Mouse (Mus musculus) R1 (cell line): ENCODE results near the gene Htatip2.

Experiments
- DNase-seq: peaks from one replicate; pipeline ENCODE4 v3.0.0-alpha.2; 2018; ENCODE audit warnings: low read depth, low spot score

Htatip2 gene

DNA sequence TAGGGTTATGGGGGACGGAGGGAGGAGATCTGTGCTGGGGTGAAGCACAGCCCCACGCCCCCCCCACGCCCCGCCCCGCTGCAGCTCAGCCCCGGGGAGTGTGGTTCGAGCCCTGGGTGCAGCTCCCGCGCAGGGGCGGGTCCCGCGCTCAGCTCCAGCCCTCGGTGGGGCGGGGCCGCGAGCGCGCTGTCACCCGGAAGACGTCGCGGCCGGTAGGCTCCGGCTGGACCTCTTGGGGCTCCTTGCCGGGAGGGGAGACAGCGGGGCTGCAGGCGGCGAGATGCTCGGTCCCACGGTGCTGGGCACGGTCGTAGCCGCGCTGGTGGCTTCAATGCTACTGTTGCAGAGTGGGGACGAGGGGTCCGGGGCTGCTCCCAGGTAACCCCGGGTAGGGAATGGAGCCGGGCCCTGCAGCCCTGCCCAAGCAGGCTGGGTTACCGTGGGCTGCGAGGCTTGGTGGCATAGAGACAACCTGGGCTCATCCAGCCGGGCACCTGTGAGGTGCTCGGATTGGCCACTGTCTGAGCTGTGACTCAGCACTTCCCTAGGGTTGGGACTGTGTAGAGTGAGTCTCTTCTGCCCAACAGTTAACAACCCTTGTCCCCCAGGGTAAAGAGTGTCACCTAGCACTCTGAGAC, at the start of gene Htatip2:
Gene Htatip2, plus strand, starts transcription at position 182 of the 638 bp plus-strand sequence.
- DNase-seq, result peak; percentile 56

DNA sequence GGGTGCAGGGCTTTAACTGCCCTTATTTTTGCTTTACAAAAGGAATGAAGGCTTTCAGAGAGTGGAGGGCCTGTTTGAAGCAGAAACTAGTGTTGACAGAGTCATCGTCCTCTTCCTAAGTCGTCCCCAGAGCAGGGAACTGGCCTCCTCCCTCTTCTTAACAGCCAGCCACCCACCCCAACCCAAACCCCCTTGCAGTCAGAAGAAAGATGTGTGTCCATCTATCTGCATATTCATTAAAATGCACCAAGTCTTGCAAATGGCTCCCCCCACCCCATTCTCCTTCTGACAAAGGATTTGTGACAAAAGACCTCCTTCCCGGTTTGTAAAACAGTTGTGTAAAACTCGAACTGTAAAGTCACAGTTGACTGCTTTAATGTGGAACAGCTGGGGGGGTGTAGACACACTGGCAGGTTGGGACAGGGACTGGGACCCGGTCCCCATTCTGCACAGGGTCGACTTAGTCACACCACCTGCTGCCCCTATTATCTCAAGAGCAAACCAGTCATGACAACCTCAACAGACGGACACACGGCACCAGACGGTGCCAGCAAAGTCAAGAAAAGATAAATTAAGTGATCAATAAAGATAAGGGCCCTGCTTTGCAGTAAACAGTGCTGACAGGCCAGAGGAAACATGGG, 49.4 kb upstream of the Htatip2 start:
- peak; percentile 34 for DNase-seq

DNA sequence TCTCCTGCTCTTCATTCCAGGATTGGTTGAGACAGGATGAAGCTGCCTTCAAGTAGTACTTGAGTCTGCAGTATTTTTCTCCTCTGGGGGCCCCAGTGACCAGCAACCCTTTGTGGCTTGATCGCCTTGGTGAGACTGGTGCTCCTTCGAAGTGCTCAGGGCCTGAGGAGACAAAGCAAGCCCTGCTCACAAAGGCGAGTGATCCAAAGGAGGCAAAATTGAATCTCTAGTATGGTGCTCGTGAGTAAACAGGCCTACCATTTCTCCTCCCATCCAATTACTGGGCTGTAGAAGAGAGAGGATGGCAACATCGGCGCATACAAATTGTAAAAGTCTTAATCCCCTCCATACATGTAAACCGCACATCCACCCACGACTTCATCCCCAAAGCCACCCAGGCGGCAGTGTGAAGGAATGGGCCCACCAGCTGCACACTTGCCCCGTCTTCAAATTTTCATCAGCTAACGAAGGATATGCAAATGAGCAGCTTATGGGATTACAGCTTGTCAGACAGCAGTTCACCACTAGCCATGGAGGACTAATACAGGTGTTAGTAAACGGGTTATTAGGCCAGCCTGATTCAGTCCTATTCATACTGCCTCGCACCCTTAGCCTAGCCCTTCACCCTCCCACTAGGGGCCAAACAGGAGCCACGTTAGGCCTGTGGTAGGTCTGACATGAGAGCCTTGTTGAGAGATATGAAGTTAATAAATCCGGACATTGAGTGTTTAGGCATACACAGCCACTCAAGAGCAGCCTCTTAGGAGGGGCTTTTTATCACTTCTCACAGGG, 40.8 kb upstream of the Htatip2 start:
- DNase-seq, result no peak

DNA sequence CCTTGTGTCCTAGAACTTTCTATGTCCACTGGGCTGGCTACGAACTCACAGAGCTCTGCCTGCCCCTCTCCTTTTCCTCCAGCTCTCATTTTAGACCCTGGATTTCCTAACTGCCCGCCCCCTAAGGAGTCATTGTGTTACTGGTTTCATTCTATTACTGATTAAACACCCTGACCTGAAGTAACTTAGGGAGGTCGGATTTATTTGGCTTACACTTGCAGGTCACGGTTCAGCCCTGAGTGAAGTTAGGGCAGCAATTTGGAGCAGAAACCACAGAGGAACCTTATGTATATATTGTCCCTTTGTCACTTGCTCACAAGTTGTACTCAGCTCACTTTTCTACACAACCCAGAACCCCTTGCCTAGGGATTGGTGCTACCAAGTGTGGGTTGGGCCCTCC, 24.6 kb upstream of the Htatip2 start:
- DNase-seq, result no peak

DNA sequence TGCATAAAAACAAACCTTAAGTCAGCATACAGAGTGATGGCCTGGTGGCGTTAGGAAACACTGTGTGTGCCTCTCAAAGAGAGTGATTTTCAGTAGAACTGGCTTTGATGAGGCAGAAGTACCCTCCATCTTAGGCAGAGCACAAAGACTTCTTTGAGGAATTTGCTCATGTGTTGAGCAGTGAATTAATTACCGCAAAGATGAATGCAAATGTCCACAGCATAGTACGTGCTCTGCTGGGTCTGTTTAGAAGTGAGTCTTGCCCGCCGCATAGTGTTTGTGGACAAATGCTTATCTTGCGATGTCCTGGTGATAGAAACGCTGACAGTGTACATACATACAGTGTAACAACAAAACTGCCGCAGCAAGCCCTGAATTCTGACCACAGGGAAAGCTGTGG, 19.5 kb upstream of the Htatip2 start:
- no peak for DNase-seq

DNA sequence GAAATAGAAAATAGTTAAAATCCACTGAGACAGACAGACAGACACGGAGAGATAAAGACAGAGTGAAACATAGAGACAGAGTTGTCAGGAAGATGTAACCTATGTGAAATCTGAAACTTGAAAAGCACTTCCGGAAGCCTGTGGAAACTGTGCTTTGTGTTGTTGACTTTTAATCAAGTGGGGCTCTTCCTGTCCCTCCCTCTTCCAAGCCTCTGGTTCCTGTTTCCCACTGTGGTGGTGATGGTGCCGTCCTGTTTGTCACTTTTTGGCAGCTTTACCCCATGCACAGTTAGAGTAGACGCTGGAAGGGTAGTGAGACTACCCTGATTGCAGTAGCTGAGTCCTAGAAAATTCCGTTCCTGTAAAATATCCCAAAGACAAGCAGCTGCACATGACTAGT, 17.4 kb upstream of the Htatip2 start:
- peak; percentile 71 for DNase-seq

DNA sequence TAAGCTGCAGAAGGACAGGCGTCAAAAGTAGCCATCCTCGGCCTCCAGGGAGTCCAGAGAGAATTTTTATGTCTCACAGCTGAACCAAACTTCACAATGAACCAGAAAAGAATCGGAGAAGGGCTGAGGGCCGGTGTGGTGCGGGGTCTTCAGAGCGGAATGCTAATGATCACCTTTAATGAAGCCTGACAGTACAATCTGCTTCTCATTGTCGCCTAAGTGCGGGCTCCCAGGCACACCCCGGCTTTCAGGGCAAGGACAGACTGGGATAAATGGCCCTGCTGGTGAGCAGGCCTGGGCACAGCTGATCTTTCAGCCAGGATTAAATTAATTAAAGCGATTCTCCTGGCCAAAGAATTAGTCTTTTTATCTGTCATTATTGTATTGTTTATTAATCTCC, 17.0 kb upstream of the Htatip2 start:
- no peak for DNase-seq

DNA sequence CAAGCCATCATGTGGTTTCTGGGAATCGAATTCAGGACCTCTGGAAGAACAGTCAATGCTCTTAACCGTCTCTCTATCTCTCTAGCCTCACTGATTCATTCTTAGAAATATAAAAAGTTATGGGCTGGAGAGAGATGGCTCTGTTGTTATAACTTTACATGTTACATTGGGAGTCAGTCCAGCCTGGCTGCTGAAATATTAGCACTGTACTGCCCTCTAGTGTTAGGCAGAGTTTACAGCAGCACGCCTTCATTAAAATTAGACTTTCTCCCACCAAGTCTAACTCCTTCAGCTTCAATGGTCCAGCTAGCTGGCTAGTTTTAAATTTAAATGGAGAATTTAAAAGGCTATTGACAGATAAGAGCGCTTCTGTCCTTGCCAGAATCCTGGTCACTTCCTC, 7.8 kb upstream of the Htatip2 start:
- peak; percentile 57 for DNase-seq

DNA sequence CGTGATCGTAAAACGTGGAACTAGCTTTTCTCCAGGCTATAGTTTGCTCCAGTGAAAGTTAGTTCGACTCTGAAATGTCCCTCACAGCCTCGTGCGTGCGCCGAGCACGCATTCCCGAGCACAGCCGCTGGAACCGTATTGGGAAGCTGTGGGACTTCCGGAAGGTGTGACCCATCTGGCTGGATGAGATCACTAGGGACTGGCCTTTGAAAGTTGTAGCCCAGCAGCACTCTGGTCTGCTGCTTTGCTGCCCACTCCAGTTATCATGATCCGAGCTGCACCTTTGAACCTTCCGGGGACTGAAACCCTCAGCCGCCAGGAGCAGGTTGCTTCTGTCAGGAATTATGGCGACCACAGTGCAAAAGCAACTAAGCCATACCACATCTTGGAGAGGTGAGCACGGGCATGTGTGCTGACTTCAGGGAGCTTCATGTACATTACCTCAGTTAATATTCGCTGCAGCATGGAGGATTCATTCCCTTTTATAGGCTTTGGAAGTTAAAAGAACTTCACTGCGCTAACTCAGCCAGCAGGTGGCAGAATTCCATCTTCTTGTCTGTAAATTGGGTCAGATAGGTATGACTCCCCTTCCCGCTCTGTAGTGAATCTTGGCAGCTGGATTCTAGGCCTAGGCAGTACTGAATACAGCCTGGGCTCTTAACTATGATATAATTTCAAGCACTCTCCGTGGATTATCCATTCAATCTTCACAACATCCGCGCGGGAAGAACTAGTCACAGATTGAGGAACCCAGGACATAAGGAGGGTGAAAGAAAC, 6.0 kb upstream of the Htatip2 start:
- DNase-seq, result peak; percentile 86

DNA sequence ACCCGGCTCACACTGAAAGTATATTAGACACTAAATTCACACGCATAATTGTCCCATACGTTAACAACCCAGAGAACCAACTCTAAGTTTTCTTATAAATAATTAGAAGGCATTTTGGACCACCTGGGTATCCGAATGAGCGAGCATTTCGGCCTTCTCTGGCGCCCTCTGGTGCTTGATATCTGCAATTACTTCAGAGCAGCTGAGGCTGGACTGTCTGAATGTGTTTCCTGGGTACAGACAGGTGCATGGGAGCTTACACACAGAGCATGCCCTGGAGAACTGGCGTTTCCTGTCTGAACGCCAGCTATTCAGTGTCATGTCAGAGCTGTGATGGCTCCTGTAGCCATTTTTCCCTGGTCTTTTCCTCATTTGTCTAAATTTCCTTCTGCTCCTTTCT, 4.1 kb upstream of the Htatip2 start:
- peak; percentile 75 for DNase-seq

DNA sequence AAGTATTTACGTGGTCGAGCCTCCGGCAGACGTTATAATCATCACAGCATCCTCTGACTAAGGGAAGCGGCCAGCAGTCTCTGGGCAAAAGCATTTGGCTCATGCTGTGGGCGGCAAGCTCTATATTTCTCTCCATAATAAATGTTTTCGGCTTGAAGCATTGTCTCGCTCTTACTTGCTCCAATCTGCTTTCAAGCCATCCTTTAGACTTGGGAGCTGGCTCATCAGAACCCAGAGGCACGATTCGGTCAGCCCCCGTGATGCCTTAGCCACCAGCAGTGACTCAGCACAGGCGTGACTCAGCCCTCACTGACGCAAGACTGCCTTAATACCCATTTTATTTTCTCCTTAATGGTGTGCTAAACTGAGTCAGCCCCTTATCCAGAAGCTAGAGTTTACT, 3.7 kb downstream of the Htatip2 start:
- peak; percentile 61 for DNase-seq

DNA sequence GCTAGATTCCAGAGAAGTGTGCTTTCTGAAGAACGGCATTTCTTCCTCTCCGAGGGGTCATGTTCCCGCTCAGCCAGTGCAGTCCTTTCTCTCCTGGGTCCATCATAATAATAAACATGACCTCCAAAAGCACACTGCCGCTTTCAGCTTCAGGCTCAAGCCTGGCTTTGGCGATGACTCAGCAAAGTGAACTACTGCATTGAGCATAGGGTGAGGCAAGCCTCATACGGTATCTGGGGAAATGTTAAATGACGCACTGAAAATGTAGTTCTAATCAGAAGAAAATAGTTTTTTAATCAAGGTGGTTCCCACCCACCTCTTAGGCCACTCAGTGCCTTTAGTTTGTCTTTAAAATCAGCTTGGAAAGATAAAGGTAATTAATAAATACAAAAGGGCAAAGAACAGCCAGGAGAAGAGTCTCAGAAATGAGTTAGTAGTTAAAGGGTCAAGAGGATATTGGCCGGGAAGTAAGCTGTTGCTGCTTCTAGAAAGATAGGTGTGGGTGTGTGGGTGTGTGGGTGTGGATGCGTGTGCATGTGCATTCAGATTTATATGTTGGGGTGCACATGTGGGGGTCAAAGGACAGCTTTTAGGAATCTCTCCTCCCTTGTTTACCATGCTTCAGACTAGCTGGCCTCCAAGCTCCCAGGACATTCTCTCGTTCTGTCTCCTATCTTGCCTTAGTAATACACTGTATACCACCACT, 5.2 kb downstream of the Htatip2 start:
- DNase-seq, result peak; percentile 66

DNA sequence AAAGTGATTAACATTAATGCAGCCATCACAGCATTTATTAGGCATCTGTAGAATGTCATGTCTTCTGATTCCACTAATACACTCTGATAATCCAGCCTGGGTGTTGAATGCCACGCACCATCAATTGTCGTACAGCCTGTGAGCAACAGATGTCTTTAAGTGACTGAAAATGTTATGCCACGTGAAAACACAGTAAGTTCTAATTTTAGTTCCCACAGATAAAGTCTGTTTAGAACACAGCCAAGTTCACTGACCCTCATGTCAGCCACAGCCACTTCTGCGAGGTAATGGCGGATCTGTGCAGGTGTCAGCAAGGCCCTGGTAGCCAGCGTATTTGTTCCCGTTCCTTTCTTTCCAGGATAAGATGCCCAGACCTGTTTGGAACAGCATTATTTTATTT, 7.3 kb downstream of the Htatip2 start:
- DNase-seq, result no peak

DNA sequence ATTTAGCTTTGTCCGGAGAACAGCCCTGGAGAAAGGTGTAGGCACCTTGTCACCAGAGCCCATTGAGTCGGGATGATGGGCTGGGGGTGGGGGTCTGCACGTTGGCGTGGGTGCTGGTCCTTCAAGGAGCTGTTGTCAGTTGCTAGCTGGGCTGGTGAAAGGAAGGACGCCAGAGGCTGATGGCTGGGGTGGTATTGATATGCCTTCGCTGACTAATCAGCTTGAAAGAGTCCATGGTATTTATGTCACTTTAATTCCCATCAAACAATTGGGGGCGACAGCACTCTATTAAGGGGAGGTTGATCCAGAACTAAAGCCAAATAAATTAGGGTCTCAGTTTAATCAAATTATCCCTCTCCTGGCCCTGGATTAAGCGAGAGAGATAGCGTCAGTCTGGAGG, 9.6 kb downstream of the Htatip2 start:
- no peak for DNase-seq

DNA sequence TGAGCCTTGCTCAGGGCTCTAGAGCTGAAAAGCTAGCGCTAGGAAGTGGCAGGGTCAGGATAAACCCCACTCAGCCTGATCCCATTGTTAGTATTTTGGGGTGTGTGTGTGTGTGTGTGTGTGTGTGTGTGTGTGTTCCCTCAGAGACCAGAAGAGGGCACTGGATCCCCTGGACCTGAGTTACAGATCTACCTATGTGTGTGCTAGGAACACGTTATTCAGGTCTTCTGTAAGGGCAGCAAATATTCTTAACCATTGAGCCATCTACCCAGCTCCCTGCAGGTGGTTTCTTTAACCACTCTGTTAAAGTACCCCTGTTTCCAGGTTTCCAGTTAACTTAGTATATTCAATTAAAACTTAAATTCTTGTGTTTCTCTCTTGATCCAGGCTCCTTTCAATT, 15.5 kb downstream of the Htatip2 start:
- DNase-seq, result peak; percentile 77

DNA sequence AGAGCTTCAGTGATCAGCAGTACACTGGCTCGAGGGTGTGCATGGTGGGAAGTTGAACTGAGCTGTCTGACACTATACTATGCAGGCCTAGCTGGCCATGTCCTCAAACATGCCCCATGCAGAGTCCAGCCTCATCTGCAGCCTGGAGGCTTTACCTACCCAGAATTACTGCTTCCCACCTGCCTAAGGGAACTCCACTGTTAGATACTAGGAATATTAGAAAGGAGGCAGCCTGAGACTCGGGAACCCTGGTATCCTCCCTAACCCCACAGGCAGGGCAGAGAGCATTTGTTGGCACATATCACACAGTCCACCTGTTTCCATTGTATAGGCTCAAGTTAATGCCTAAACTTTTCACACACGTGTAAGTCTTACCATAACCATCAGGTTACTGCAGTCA, 18.7 kb downstream of the Htatip2 start:
- no peak for DNase-seq

DNA sequence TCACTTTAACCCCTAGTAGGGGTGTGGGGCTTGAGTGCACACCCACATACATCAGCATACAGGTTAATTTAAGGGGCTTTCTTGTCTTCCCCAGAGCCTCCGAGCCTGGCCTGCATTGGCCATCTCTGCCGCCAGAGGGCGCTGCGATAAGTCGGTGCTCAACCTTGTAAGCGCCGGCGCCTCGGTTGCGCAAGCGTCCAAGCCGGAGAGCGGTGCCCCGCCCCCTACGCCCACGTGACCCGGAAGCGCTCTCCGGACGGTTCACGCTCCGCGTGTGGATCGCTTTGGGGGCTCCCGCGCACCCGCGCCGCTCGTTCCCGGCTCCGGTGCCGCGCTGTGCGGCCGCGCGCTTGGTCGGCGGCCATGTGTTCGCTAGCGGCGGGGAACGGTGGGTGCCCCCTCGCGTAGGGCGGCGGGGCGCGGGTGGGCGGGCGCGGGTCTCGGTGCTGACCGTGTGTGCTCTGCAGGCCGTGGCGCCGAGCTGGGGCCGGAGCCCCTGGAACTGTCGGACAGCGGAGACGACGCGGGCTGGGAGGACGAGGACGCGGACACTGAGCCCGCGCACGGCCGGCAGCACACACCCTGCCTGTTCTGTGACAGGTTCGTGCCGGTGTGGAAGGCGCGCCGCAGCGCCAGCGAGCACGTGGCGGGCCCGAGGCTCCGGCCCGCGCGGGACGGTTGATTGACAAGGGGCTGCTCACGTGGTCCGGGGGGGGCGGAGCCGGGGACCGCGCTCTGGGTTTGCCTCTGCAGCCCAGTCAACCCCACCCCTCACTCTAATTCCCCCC, 19.4 kb downstream of the Htatip2 start, which contains the start of gene Prmt3:
Gene Prmt3, plus strand, starts transcription at position 233 of the 788 bp plus-strand sequence.
- peak; percentile 95 for DNase-seq

DNA sequence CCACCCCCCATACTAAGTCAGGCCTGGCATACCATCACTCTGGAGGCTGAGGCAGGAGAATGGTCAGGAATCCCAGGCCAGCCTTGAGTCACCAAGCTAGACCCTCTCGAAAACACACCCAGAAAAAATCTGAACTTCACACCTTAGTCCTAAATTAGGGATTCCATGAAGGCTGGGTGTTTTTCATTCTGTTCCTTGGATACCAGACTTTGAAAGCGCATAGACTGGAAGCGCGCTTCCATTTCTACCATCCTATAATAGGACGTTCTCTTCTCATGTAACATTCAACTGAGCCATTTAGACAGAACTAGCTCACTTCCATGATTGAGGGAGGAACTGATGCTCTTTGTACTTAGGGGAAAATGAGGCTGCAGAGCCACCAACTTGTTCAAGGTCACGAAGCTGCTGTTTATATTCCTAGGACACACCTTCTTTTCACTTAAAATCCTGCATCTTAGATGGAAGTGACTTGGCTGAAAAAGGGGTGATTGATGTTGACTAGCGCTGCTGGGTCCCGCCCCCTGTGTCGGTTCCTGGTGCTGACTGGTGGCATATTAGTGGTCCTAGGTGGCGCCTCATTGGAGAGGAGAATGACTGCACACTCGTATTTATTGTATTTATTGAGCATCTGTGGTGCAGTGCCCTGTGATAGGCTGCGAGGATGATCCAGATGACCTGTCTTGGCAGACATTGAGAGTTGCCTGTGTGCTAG, 20.1 kb downstream of the Htatip2 start:
- peak; percentile 77 for DNase-seq

DNA sequence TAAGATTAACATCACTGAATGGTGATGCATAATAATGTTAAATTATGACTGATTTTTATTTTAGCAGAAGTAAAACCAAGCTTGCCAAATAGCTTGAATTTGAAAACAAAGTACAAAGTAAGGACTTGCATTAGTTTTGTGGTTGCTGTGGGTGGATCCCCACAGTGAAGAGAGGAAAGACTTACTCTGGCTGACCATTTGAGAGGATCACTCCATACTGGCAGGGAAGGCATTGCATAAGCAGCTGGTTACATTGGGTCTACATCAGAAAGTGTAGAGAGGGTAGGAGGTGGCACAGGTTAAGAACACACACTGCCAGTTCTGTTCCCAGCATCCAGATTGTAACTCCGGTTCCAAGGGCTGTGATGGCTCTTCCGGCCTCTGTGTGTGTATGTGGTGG, 24.1 kb downstream of the Htatip2 start:
- DNase-seq, result no peak

DNA sequence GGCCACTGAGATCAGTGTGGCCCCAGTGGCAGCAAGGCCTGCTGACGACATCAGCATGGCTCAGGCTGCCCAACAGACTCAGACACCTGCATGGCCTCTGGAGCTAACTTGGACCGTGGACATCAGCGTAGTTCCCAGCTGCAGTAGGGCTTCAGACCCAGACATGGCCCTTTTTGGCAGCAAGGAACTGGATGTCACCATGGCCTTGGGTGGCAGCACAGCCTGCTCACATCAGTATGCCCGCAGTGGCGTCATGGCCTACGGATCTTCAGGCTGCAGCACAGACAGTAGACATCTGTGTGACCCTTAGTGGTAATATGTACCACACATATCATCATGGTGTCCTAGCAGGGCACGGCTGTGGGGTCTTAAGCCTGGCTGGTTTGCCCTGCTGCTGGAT, 26.2 kb downstream of the Htatip2 start:
- DNase-seq, result no peak
